Mouse (Mus musculus): ENCODE data around the gene Slc35b3.

Gene Slc35b3

GRCm38 (mm10) chr13:38936860-38937471, 23.7 kb downstream of the Slc35b3 start:
- DNase-seq: no peak

GRCm38 (mm10) chr13:38935856-38936446, 24.7 kb downstream of the Slc35b3 start:
- DNase-seq: no peak

- no peak for DNase-seq
Observed at GRCm38 (mm10) chr13:38929843-38930578, 30.7 kb downstream of the Slc35b3 start.

GRCm38 (mm10) chr13:38922676-38923075, 38.0 kb downstream of the Slc35b3 start:
- DNase-seq: no peak

GRCm38 (mm10) chr13:38921306-38921705, 39.4 kb downstream of the Slc35b3 start:
- DNase-seq: no peak

- no peak for DNase-seq
Observed at GRCm38 (mm10) chr13:38918188-38918885, 42.3 kb downstream of the Slc35b3 start.

- DNase-seq: no peak
Observed at GRCm38 (mm10) chr13:38917556-38917955, 43.1 kb downstream of the Slc35b3 start.

GRCm38 (mm10) chr13:38914771-38915170, 45.9 kb downstream of the Slc35b3 start:
- no peak for DNase-seq

GRCm38 (mm10) chr13:38892364-38892763, 68.3 kb downstream of the Slc35b3 start:
- DNase-seq: no peak
